Mouse (Mus musculus) myocyte (in vitro differentiated cells): ENCODE data around the gene Midn.

Experiments used
- E2F4 ChIP-seq: IDR thresholded peaks from one replicate; pipeline ENCODE4 v1.6.1; 2011; ENCODE audit warnings: mild to moderate bottlenecking, control low read depth, moderate library complexity; ENCODE audit not compliant: insufficient read depth
- MAX ChIP-seq: IDR thresholded peaks from one replicate; pipeline ENCODE4 v1.6.1; 2011; ENCODE audit warnings: low read depth, mild to moderate bottlenecking, control low read depth
- MYOG ChIP-seq, 3 experiments: IDR thresholded peaks; one replicate each; pipeline ENCODE4 v1.6.1; 2011; ENCODE audit warnings: control low read depth in 2 of 3, low read depth in 2 of 3, mild to moderate bottlenecking in 2 of 3; ENCODE audit not compliant: insufficient read length in 2 of 3, control insufficient read depth in 1 of 3, insufficient read depth in 1 of 3
- POLR2A ChIP-seq: IDR thresholded peaks from one replicate; pipeline ENCODE4 v1.6.1; 2011; ENCODE audit warnings: low read depth, mild to moderate bottlenecking, control low read depth, moderate library complexity; ENCODE audit not compliant: insufficient read length
- POLR2AphosphoS2 ChIP-seq: IDR thresholded peaks from one replicate; pipeline ENCODE4 v1.6.1; 2011; ENCODE audit warnings: low read depth, control low read depth; ENCODE audit not compliant: insufficient read length
- SRF ChIP-seq: IDR thresholded peaks from one replicate; pipeline ENCODE4 v1.6.1; 2011; ENCODE audit warnings: low read depth; ENCODE audit not compliant: control insufficient read depth, insufficient read length
- TCF12 ChIP-seq: IDR thresholded peaks from one replicate; pipeline ENCODE4 v1.6.1; 2011; ENCODE audit warnings: mild to moderate bottlenecking, control low read depth; ENCODE audit not compliant: poor library complexity, insufficient read depth, severe bottlenecking
- USF1 ChIP-seq: IDR thresholded peaks from one replicate; pipeline ENCODE4 v1.6.1; 2011; ENCODE audit warnings: low read depth, mild to moderate bottlenecking, control low read depth, moderate library complexity

- TF ChIP-seq POLR2A (no peak), USF1 (no peak), E2F4 (no peak), TCF12 (no peak), SRF (no peak), MAX (no peak), MYOG (IDR thresholded peaks at IDR 0.05; ENCODE audit: control insufficient read depth in 1 of 3, insufficient read depth in 1 of 3, insufficient read length in 2 of 3, low read depth in 2 of 3) (no peak), POLR2AphosphoS2 (no peak)
These were observed 840 bp upstream of the Midn start for GRCm38 (mm10) chr10:80147146-80147718.
